Mouse (Mus musculus) cerebellum, adult 11 months (tissue): Measurements from ENCODE around the gene Tmem44.
"Not testable (repeated sequence)": the region's sequence is repeated elsewhere in the genome, so short reads cannot be mapped to it uniquely, and the experiment has no call there.

Experiments
- DNase-seq: peaks from one replicate; pipeline ENCODE4 v3.0.0; 2022

Gene Tmem44

GRCm38 (mm10) chr16:30491742-30492141 lies 58.9 kb downstream of the Tmem44 start:
- DNase-seq = no peak

GRCm38 (mm10) chr16:30490791-30491190 lies 59.9 kb downstream of the Tmem44 start:
- DNase-seq = no peak

GRCm38 (mm10) chr16:30490316-30490715 lies 60.3 kb downstream of the Tmem44 start:
- DNase-seq = no peak

GRCm38 (mm10) chr16:30489662-30490061 lies 61.0 kb downstream of the Tmem44 start:
- no peak for DNase-seq

- no peak for DNase-seq
These were observed 64.1 kb downstream of the Tmem44 start for GRCm38 (mm10) chr16:30486498-30486897.

- no peak for DNase-seq
These were observed 72.9 kb downstream of the Tmem44 start for GRCm38 (mm10) chr16:30477791-30478190.

GRCm38 (mm10) chr16:30477006-30477405 lies 73.6 kb downstream of the Tmem44 start:
- DNase-seq = no peak

GRCm38 (mm10) chr16:30475633-30476461 lies 74.8 kb downstream of the Tmem44 start:
- DNase-seq = no peak

GRCm38 (mm10) chr16:30472447-30472846 lies 78.2 kb downstream of the Tmem44 start:
- no peak for DNase-seq

GRCm38 (mm10) chr16:30471912-30472311 lies 78.7 kb downstream of the Tmem44 start:
- DNase-seq = no peak

- no peak for DNase-seq
These were observed 81.7 kb downstream of the Tmem44 start for GRCm38 (mm10) chr16:30468944-30469343.

- DNase-seq = no peak
These were observed 84.9 kb downstream of the Tmem44 start for GRCm38 (mm10) chr16:30465680-30466298.

GRCm38 (mm10) chr16:30464742-30465141 lies 85.9 kb downstream of the Tmem44 start:
- DNase-seq = not testable (repeated sequence)
